Mouse (Mus musculus) forebrain, embryonic 13.5 days (tissue): Measurements from ENCODE around the gene Dyrk3. TPM values are rescaled to one million over a fixed set of nuclear protein-coding genes. Genes with fewer than 3 reads are reported as not detected.
A peak's percentile ranks its signal among the peaks of the same experiment; 100 is the strongest.

Source experiments
- ATAC-seq: fragments of 200-750 bp; cut with Nextera tagmentation; 2 replicates; pipeline ENCODE4 v1.8.0; 2017
- H3K27ac ChIP-seq: fragments of 300-500 bp; sonication (generic); 2 replicates; pipeline ENCODE4 v1.5.1; 2015; ENCODE audit warnings: inconsistent platforms, mild to moderate bottlenecking, moderate library complexity
- H3K27me3 ChIP-seq: fragments of 300-500 bp; sonication (generic); 2 replicates; pipeline ENCODE4 v1.6.1; 2015; ENCODE audit warnings: mild to moderate bottlenecking, inconsistent platforms
- H3K36me3 ChIP-seq: fragments of 300-500 bp; sonication (generic); 2 replicates; pipeline ENCODE4 v1.6.1; 2015; ENCODE audit warnings: mild to moderate bottlenecking, inconsistent platforms; ENCODE audit not compliant: poor library complexity, severe bottlenecking
- H3K4me1 ChIP-seq: fragments of 300-500 bp; sonication (generic); 2 replicates; pipeline ENCODE4 v1.6.1; 2015; ENCODE audit warnings: inconsistent platforms
- H3K4me2 ChIP-seq: fragments of 300-500 bp; sonication (generic); 2 replicates; pipeline ENCODE4 v1.6.1; 2015; ENCODE audit warnings: inconsistent platforms, mild to moderate bottlenecking, moderate library complexity
- H3K4me3 ChIP-seq: fragments of 300-500 bp; sonication (generic); 2 replicates; pipeline ENCODE4 v1.5.1; 2015; ENCODE audit warnings: mild to moderate bottlenecking, inconsistent platforms
- H3K9ac ChIP-seq: fragments of 300-500 bp; sonication (generic); 2 replicates; pipeline ENCODE4 v1.6.1; 2015; ENCODE audit warnings: mild to moderate bottlenecking, inconsistent platforms
- H3K9me3 ChIP-seq: fragments of 300-500 bp; sonication (generic); replicated peaks from 2 replicates; pipeline ENCODE4 v1.6.1; 2016; ENCODE audit warnings: inconsistent platforms
- WGBS: fragments of 180-500 bp; shearing (Covaris S2); methylation state at CpG from one replicate; pipeline ENCODE4 v1.1.7; 2015; 5-methylcytosine and 5-hydroxymethylcytosine counted together
- polyA plus RNA-seq: library from polyadenylated mRNA; unstranded; fragments of >200 nt; fragmentation: Nextera tagmentation; extraction: Ambion mirVana; gene quantifications from 2 replicates; pipeline ENCODE4 v1.2.1, GENCODE M21; 2015

Gene Dyrk3
- polyA plus RNA-seq, 1 experiment from 2014 or later = 16.7 TPM

DNA sequence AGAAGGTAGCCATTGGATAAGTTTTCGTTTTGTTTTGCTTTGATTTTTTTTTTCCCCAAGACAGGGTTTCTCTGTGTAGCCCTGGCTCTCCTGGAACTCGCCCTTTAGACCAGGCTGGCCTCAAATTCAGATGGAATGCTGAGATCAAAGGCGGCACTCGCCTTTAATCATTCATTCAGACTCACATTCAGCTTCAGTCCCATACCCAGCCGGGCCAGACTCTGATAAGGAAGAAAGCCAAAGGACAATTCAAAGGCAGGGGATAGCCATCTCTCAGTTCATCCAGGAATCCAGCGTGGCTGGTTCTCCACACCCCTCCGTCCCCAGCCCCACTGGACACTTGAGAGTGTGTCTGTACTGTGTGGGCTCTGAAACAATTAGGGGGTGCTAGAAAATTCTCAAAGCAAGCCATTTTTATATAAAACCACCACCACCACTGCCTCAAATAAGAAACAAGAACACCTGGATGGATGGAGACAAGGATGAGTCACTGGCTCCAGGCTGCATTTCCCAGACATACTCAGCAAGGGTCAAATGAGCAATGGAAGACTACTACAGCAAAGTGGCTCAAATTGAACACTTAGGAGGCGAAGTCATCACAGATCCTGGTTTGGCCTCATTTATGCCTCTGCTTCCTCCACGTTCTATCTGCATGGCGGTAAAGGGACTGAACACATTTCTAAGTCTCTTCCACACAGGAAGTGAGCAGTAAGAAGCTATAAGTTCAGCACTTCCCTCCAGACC, 14.4 kb downstream of the Dyrk3 start:
- Histone ChIP-seq H3K36me3 (peaks cover 33% of the 10 kb centered on the region), H3K9ac (no peak overlapping the region), H3K27me3 (no peaks in the 10 kb centered on the region), H3K4me2 (no peak overlapping the region), H3K27ac (no peak overlapping the region), H3K4me3 (no peak overlapping the region), H3K9me3 (no peaks in the 10 kb centered on the region), H3K4me1 (peaks cover 4% of the 10 kb centered on the region; the same call in 1 of the 2 replicates)
- ATAC-seq = no peak
- WGBS = 65% methylated on average over 10 of the region's 10 CpGs

DNA sequence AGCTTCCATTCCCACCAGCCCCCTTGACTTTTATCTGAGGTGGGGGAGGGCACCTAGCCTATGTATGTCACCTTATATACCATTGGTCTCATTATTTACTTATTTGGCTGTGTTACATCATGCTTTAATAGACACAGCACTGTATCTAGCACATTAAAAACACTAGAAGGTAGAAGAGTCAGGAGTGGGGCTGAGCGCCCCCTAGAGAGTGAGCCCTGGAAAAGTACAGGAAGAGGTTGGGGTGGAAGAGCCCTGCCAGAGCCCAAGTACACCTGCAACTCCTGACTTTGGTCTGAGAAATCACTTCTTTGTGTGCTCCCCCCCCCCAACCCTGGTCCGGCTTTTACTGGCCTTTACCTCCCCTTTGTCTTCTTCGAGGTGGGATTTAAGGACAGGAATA, 16.2 kb downstream of the Dyrk3 start:
- Histone ChIP-seq H3K27me3 (no peaks in the 10 kb centered on the region), H3K4me3 (no peak overlapping the region), H3K4me2 (no peak overlapping the region), H3K27ac (no peak overlapping the region), H3K36me3 (peaks cover 16% of the 10 kb centered on the region), H3K9me3 (no peaks in the 10 kb centered on the region), H3K9ac (no peak overlapping the region), H3K4me1 (peaks cover 8% of the 10 kb centered on the region)
- WGBS = 39% methylated on average over 3 of the region's 3 CpGs
- ATAC-seq = no peak

DNA sequence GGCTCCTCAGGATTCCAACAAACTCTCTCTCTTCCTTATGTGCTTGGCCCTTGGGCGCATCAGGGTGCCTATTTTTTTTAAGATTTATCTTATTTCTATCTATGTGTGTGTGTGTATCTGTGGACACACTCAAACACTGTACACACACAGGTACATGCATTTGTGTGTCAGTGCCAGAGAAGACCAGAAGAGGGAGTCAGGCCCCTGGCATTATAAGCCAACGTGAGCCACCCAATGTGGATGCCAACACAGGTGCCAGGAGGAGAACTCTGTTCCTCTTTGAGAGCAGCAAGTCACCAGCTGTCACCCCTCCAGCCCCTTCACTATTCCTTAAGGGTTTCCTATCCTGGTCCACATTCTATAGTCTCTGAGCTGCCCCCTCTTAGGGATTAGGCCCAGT, 19.1 kb downstream of the Dyrk3 start:
- no peak for ATAC-seq
- H3K27ac ChIP-seq = no peak overlapping the region
- H3K4me1 ChIP-seq = peaks cover 17% of the 10 kb centered on the region
- H3K4me3 ChIP-seq = no peak overlapping the region
- H3K36me3 ChIP-seq = no peaks in the 10 kb centered on the region
- no peak overlapping the region for H3K4me2 ChIP-seq
- 68% methylated on average over 2 of the region's 2 CpGs for WGBS
- H3K9ac ChIP-seq = no peak overlapping the region
- no peaks in the 10 kb centered on the region for H3K27me3 ChIP-seq
- no peaks in the 10 kb centered on the region for H3K9me3 ChIP-seq

DNA sequence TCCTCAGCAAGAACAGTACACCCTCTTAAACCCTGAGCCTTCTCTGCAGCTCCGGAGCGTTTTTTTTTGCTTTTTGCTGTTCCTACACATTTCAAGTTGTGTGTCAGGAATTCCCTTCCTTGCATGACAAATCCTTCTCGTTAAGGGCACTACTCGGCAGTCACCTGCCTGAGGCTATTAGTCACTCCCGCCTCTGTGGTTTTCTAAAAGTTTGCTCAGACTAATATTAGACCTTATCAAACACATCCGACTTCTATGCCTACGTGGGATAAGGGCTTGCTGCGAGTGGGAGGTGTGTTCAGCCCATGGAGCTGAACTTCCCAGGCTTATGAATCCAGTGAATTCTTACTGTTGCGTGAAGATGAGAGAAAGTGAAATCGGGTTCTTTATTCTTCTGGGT, 19.6 kb downstream of the Dyrk3 start:
- H3K9ac ChIP-seq = no peak overlapping the region
- no peaks in the 10 kb centered on the region for H3K36me3 ChIP-seq
- H3K4me3 ChIP-seq = no peak overlapping the region
- H3K27ac ChIP-seq = no peak overlapping the region
- H3K4me2 ChIP-seq = no peak overlapping the region
- WGBS = 64% methylated on average over 10 of the region's 10 CpGs
- no peaks in the 10 kb centered on the region for H3K27me3 ChIP-seq
- ATAC-seq = no peak
- H3K4me1 ChIP-seq = peaks cover 20% of the 10 kb centered on the region
- no peaks in the 10 kb centered on the region for H3K9me3 ChIP-seq

DNA sequence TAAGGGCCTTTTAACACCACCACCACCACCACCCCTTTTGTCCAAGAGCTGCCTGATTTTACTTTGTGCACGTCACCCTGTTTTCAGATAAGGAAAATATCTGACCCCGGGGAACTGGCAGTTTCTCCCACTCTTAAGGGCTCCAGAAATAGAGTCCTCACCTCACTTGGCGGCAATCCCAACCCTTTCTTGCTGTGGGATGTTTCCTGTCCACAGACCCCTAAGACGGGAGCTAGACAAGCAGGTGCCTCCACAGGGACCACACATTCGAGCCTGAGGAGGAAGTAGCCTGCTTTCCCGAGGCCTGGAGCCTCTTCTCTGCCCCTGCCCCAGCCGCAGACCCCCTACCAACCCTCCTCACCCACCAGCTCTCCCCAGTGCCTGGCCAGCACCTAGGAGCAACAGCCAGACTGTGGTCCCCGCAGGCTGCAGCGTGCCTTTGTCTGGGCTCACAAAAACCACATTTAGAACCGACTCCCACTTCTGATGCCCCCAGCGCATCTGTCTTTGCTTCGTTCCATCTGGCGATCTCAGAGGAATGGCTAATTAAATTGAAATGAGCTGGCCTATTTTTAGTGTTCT, 21.6 kb downstream of the Dyrk3 start:
- H3K9ac ChIP-seq = peak overlapping the region; percentile 46; the same call in 1 of the 2 replicates
- peaks cover 20% of the 10 kb centered on the region for H3K4me1 ChIP-seq
- H3K4me3 ChIP-seq = no peak overlapping the region
- peak overlapping the region; percentile 22; the same call in 1 of the 2 replicates for H3K4me2 ChIP-seq
- WGBS = 41% methylated on average over 13 of the region's 13 CpGs
- H3K9me3 ChIP-seq = no peaks in the 10 kb centered on the region
- no peaks in the 10 kb centered on the region for H3K27me3 ChIP-seq
- H3K27ac ChIP-seq = peak overlapping the region; percentile 95
- no peaks in the 10 kb centered on the region for H3K36me3 ChIP-seq
- peak; percentile 75 for ATAC-seq

DNA sequence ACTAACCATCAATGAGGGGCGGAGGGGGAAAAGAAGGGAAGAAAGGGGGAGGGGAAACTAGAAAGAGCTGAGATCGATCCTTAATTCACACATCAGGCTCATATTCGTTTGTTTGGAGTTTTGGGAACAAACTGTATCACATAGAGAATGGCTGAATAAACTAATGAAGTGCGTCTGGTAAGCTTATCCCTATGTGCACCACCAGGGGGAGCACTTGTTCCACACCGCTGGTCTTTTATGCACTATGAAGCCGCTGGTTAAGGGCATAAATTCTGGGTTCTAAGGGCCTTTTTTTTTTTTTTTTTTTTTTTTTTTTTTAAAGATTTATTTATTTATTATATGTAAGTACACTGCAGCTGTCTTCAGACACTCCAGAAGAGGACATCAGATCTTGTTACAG, 22.2 kb downstream of the Dyrk3 start:
- Histone ChIP-seq H3K27me3 (no peaks in the 10 kb centered on the region), H3K36me3 (no peaks in the 10 kb centered on the region), H3K4me1 (peaks cover 20% of the 10 kb centered on the region), H3K4me3 (no peak overlapping the region), H3K4me2 (no peak overlapping the region), H3K9ac (no peak overlapping the region), H3K9me3 (no peaks in the 10 kb centered on the region), H3K27ac (no peak overlapping the region)
- peak; percentile 72 for ATAC-seq
- WGBS = 20% methylated on average over 6 of the region's 6 CpGs

DNA sequence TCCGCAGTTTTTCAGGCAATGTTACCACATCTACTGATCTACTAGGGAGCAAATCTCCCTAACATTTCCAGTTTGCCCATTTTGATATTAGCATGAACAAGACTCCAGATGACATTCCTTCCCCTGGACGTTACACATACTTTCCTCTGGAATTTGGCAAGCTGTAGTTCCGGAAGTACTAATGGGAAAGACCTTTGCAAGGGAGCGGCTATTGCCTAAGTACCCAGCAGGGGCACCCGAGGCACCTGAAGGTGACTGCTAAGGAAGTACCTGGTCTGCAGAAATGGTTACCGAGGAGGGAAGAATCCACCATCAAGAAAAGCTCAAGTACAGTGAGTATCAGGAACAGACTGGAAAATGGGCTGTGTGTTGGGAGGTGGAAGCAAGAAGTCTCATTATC, 25.6 kb downstream of the Dyrk3 start:
- WGBS = 39% methylated on average over 6 of the region's 6 CpGs
- Histone ChIP-seq H3K9me3 (no peaks in the 10 kb centered on the region), H3K36me3 (no peaks in the 10 kb centered on the region), H3K27me3 (no peaks in the 10 kb centered on the region), H3K4me1 (peaks cover 16% of the 10 kb centered on the region; the same call in 1 of the 2 replicates), H3K9ac (no peak overlapping the region), H3K27ac (no peak overlapping the region), H3K4me3 (no peak overlapping the region), H3K4me2 (no peak overlapping the region)
- no peak for ATAC-seq

DNA sequence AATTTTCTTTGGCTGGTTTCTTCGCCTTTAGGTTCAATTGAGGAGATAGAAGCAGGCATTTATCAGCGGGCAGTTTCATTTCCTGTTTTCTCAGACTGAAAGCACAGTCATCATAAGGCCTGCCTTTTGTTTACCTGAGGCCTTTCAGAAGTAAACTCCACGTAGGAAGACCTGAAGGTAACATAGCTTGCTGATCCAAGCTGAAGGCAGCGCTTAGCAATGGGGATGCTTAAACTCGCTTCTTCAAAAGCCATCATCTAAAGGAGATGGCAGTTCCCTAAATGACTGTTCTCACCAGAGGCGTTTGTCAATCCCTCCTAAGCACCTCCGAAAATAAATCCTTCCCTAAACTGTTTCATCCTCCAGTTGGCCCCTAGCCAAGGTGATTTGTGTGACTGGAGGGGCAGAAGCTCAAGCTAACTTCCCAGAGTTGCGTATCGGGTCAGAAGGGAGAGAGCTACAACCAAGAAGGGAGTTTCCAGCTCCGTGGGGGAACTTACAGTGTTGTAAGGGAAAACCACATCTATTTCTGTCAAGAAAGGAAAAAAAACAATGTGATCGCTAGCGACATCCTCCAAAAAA, 27.5 kb downstream of the Dyrk3 start:
- 79% methylated on average over 12 of the region's 12 CpGs for WGBS
- H3K27ac ChIP-seq = no peak overlapping the region
- ATAC-seq = no peak

DNA sequence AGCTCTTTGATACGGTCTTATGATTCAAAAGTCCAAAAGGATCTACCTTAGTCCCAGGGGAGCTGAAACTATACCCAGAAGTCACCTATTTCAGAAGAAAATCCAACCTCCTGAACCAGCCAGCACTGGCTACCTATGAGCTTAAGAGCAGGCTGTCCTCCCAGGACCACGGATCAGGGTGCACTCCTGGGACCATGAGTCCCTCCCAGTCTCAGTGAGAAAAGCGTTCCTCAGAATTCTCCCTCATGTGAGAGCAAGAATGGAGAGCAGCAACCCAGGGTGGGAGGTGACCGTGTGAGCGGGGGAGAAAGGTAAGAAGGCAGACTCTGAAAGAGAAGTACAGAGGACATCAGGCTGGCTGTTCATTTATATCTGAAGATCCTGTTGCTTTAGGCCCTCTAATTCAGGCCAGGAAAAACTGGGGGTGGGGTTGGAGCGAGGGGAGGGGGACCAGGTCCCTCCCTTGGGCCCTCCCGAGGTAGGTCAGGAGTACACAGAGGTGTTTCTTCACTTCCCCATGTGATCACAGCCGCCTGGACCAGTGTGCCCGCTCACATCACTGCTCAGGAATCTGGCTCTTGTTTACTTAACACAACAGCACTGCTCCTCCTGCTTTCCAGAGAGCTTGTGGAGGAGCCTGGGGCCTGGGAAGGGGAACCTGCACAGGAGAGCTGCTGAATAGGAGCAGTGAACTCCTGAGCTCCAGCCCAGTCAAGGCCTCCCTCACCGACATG, 30.4 kb downstream of the Dyrk3 start:
- Histone ChIP-seq H3K4me2 (no peak overlapping the region), H3K9me3 (no peaks in the 10 kb centered on the region), H3K27ac (no peak overlapping the region), H3K4me1 (no peaks in the 10 kb centered on the region), H3K4me3 (no peak overlapping the region), H3K36me3 (no peaks in the 10 kb centered on the region), H3K27me3 (no peaks in the 10 kb centered on the region), H3K9ac (no peak overlapping the region)
- ATAC-seq = no peak
- WGBS = 65% methylated on average over 10 of the region's 10 CpGs

More for the DNA sequence above, 27.5 kb downstream of the Dyrk3 start:
- H3K27me3 ChIP-seq = no peaks in the 10 kb centered on the region
- no peaks in the 10 kb centered on the region for H3K36me3 ChIP-seq
- no peak overlapping the region for H3K9ac ChIP-seq
- no peak overlapping the region for H3K4me2 ChIP-seq
- H3K9me3 ChIP-seq = no peaks in the 10 kb centered on the region
- 0 out of 2 replicates have a peak, but pooled peaks cover 5% of the 10 kb centered on the region for H3K4me1 ChIP-seq
- no peak overlapping the region for H3K4me3 ChIP-seq

DNA sequence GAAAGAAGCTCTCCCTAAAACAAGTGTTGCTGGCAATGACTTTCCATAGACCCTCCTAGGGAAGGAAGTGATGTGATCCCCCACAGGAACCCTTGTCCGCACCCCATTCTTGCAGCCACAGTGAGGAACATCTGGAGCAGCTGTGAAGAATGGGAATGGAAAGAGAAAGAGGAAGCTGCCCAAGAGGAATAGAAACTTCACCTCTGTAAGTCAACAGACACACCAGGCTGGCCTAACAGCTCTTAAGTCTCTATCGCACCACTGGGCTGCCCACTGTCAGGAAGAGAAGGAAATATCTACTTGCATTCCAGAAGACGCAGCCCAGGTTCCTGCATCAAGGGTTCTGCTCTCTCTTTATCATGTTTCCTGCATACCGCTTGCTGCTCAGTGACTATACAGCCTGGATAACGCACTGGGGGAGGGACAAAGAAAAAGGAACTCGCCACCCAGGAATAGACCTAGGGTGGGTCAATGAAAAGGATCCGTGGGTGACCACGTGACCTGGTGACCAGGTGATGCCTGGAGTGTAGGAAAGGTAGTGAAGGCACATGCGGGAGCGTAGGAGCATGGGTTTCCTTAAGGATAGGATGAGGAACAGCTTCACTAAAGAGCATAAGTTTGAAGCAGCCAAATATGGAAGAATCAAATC, 34.2 kb downstream of the Dyrk3 start:
- no peaks in the 10 kb centered on the region for H3K9me3 ChIP-seq
- H3K36me3 ChIP-seq = no peaks in the 10 kb centered on the region
- 85% methylated on average over 10 of the region's 10 CpGs for WGBS
- no peak for ATAC-seq
- H3K9ac ChIP-seq = no peak overlapping the region
- H3K4me3 ChIP-seq = no peak overlapping the region
- H3K4me2 ChIP-seq = no peak overlapping the region
- H3K27me3 ChIP-seq = no peaks in the 10 kb centered on the region
- no peaks in the 10 kb centered on the region; the same call in 1 of the 2 replicates for H3K4me1 ChIP-seq
- H3K27ac ChIP-seq = no peak overlapping the region

DNA sequence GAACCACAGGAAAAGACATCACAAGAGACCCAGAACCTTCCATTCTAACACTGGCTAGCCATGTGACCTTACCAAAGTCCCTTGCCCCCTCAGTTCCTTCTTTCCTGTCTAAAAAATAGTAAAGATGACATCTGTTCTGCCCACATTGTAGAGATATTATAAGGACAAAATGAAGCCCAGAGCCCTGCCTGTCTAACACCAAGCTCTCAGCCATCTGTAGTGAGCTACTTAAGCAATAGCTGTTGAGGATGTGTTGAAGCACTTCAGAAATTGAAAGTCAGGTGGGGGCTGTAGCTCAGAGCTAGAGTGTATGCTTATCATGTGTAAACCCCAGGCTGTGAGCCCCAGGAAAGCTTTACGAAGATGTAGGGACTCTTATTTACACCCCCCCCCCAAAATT, 37.3 kb downstream of the Dyrk3 start:
- no peak for ATAC-seq
- peaks cover 13% of the 10 kb centered on the region for H3K4me1 ChIP-seq
- no peak overlapping the region for H3K27ac ChIP-seq
- H3K9me3 ChIP-seq = no peaks in the 10 kb centered on the region
- no peaks in the 10 kb centered on the region for H3K27me3 ChIP-seq
- H3K4me3 ChIP-seq = no peak overlapping the region
- H3K36me3 ChIP-seq = no peaks in the 10 kb centered on the region
- no peak overlapping the region for H3K4me2 ChIP-seq
- no peak overlapping the region for H3K9ac ChIP-seq
- WGBS = 97% methylated on average over 1 of the region's 1 CpGs
